Mouse (Mus musculus) lung, postnatal 0 days (tissue): Measurements from ENCODE around the gene Igf2bp3.

Experiments
- CTCF ChIP-seq: IDR thresholded peaks from 2 replicates; pipeline ENCODE4 v1.5.1; 2016; ENCODE audit warnings: antibody characterized with exemption, mild to moderate bottlenecking
- EP300 ChIP-seq: IDR thresholded peaks from 2 replicates; pipeline ENCODE4 v1.6.1; 2016; ENCODE audit warnings: antibody characterized with exemption, mild to moderate bottlenecking, control low read depth

- TF ChIP-seq CTCF: no peak
- TF ChIP-seq EP300: no peak
These were observed 1.2 kb upstream of the Igf2bp3 start for GRCm38 (mm10) chr6:49215748-49216585.
